Mouse (Mus musculus) embryonic facial prominence, embryonic 14.5 days (tissue): ENCODE data around the gene Mdfi. TPM values are rescaled to one million over a fixed set of nuclear protein-coding genes. Genes with fewer than 3 reads are reported as not detected.
A peak's percentile ranks its signal among the peaks of the same experiment; 100 is the strongest.

Experiments used
- ATAC-seq: fragments of 200-750 bp; cut with Nextera tagmentation; 2 replicates; pipeline ENCODE4 v1.8.0; 2017; ENCODE audit warnings: low read depth, moderate number of reproducible peaks, moderate TSS enrichment
- DNase-seq: peaks from one replicate; pipeline ENCODE4 v3.0.0-alpha.2; 2015; ENCODE audit warnings: low spot score
- H3K27ac ChIP-seq: fragments of 300-500 bp; sonication (generic); replicated peaks from 2 replicates; pipeline ENCODE4 v1.5.1; 2014; ENCODE audit warnings: low read depth, mild to moderate bottlenecking, low read length, moderate library complexity
- H3K27me3 ChIP-seq: fragments of 300-500 bp; sonication (generic); replicated peaks from 2 replicates; pipeline ENCODE4 v1.6.1; 2014; ENCODE audit warnings: low read length; ENCODE audit not compliant: control insufficient read depth, insufficient read depth
- H3K36me3 ChIP-seq: fragments of 300-500 bp; sonication (generic); 2 replicates; pipeline ENCODE4 v1.6.1; 2014; ENCODE audit warnings: low read length, mixed read lengths; ENCODE audit not compliant: control insufficient read depth, insufficient read depth
- H3K4me1 ChIP-seq: fragments of 300-500 bp; sonication (generic); 2 replicates; pipeline ENCODE4 v1.6.1; 2014; ENCODE audit warnings: antibody characterized with exemption, low read length; ENCODE audit not compliant: control insufficient read depth, insufficient read depth
- H3K4me2 ChIP-seq: fragments of 300-500 bp; sonication (generic); 2 replicates; pipeline ENCODE4 v1.6.1; 2014; ENCODE audit warnings: low read depth, mild to moderate bottlenecking, low read length, moderate library complexity, mixed read lengths
- H3K4me3 ChIP-seq: fragments of 300-500 bp; sonication (generic); 2 replicates; pipeline ENCODE4 v1.5.1; 2014; ENCODE audit warnings: low read depth, mild to moderate bottlenecking, low read length
- H3K9ac ChIP-seq: fragments of 300-500 bp; sonication (generic); 2 replicates; pipeline ENCODE4 v1.6.1; 2014; ENCODE audit warnings: low read depth, mild to moderate bottlenecking, low read length, moderate library complexity, mixed read lengths
- H3K9me3 ChIP-seq: fragments of 300-500 bp; sonication (generic); 2 replicates; pipeline ENCODE4 v1.6.1; 2016; ENCODE audit warnings: low read length; ENCODE audit not compliant: control insufficient read depth
- WGBS: fragments of 180-500 bp; shearing (Covaris S2); extraction: QIAGEN DNeasy Blood & Tissue Kit; methylation state at CpG from one replicate; pipeline ENCODE4 v1.1.7; 2014; 5-methylcytosine and 5-hydroxymethylcytosine counted together
- polyA plus RNA-seq: library from polyadenylated mRNA; unstranded; fragments of >200 nt; fragmentation: Nextera tagmentation; extraction: Ambion mirVana; gene quantifications from 2 replicates; pipeline ENCODE4 v1.2.1, GENCODE M21; 2014

Gene Mdfi
- polyA plus RNA-seq, 1 experiment from 2014 or later, result 54.5 TPM

GRCm38 (mm10) chr17:47872311-47873011 is 38.0 kb upstream of the Mdfi start:
- H3K27ac ChIP-seq, result no peak overlapping the region
- H3K4me3 ChIP-seq, result no peak overlapping the region

GRCm38 (mm10) chr17:47869874-47870273 is 35.4 kb upstream of the Mdfi start:
- no peak overlapping the region for H3K27ac ChIP-seq
- no peak overlapping the region for H3K4me2 ChIP-seq
- no peak overlapping the region for H3K4me3 ChIP-seq
- no peak for DNase-seq
- 92% methylated on average over 10 of the region's 10 CpGs for WGBS
- ATAC-seq, result no peak
- H3K4me1 ChIP-seq, result 0 out of 2 replicates have a peak, but pooled peaks cover 3% of the 10 kb centered on the region
- no peaks in the 10 kb centered on the region for H3K27me3 ChIP-seq
- H3K36me3 ChIP-seq, result peaks cover 58% of the 10 kb centered on the region
- H3K9ac ChIP-seq, result no peak overlapping the region
- no peaks in the 10 kb centered on the region for H3K9me3 ChIP-seq

More at GRCm38 (mm10) chr17:47872311-47873011, 38.0 kb upstream of the Mdfi start:
- no peak overlapping the region for H3K4me2 ChIP-seq
- WGBS, result 86% methylated on average over 31 of the region's 31 CpGs
- peaks cover 4% of the 10 kb centered on the region; the same call in 1 of the 2 replicates for H3K4me1 ChIP-seq
- no peak overlapping the region; the same call in 1 of the 2 replicates for H3K9ac ChIP-seq
- no peaks in the 10 kb centered on the region for H3K9me3 ChIP-seq
- DNase-seq, result no peak
- no peaks in the 10 kb centered on the region for H3K27me3 ChIP-seq
- ATAC-seq, result no peak
- H3K36me3 ChIP-seq, result peaks cover 74% of the 10 kb centered on the region

- Histone ChIP-seq H3K9ac (no peak overlapping the region), H3K4me3 (no peak overlapping the region), H3K27me3 (no peaks in the 10 kb centered on the region), H3K9me3 (no peaks in the 10 kb centered on the region), H3K27ac (no peak overlapping the region), H3K36me3 (peaks cover 31% of the 10 kb centered on the region), H3K4me2 (no peak overlapping the region), H3K4me1 (peaks cover 6% of the 10 kb centered on the region; the same call in 1 of the 2 replicates)
- DNase-seq, result no peak
- ATAC-seq, result no peak
- WGBS, result 73% methylated on average over 10 of the region's 10 CpGs
Observed at GRCm38 (mm10) chr17:47866037-47866436, 31.5 kb upstream of the Mdfi start.

DNA sequence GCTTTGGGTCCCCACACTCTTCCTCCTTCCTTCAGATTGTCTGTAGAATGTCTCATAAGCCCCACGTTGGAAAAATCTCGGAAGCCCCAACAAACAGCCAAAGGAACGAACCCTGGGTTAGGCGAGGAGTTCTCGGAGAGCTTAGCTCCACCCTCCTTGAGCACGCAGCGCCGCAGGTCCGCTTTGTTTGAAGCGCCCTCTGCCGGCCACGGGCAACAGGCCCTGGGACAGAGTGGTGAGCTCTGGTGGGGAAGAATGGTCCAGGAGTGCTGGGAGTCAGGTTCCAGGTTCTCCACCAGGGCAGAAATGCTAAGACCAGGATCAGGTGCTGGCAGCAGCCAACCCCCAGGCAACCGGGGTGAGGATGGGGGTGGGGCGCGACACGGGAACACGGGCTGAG is 30.0 kb upstream of the Mdfi start:
- H3K4me3 ChIP-seq, result no peak overlapping the region
- peaks cover 15% of the 10 kb centered on the region for H3K36me3 ChIP-seq
- 3% methylated on average over 15 of the region's 17 CpGs for WGBS
- no peaks in the 10 kb centered on the region for H3K9me3 ChIP-seq
- H3K9ac ChIP-seq, result no peak overlapping the region
- peak; percentile 90 for DNase-seq
- no peaks in the 10 kb centered on the region for H3K27me3 ChIP-seq
- peaks cover 12% of the 10 kb centered on the region for H3K4me1 ChIP-seq
- H3K27ac ChIP-seq, result no peak overlapping the region
- peak; percentile 87 for ATAC-seq
- peak overlapping the region; percentile 23 for H3K4me2 ChIP-seq

GRCm38 (mm10) chr17:47863437-47863836 is 28.9 kb upstream of the Mdfi start:
- DNase-seq (peak; percentile 45), ATAC-seq (peak; percentile 26)
- 6% methylated on average over 11 of the region's 11 CpGs for WGBS
- H3K36me3 ChIP-seq, result peaks cover 5% of the 10 kb centered on the region; the same call in 1 of the 2 replicates
- H3K27me3 ChIP-seq, result no peaks in the 10 kb centered on the region
- 0 out of 2 replicates have a peak overlapping the region, but pooled peaks have one; percentile 23 for H3K27ac ChIP-seq
- no peak overlapping the region for H3K4me2 ChIP-seq
- no peak overlapping the region for H3K9ac ChIP-seq
- peaks cover 12% of the 10 kb centered on the region for H3K4me1 ChIP-seq
- H3K9me3 ChIP-seq, result no peaks in the 10 kb centered on the region
- no peak overlapping the region for H3K4me3 ChIP-seq

- DNase-seq (no peak), ATAC-seq (no peak)
- Histone ChIP-seq H3K27ac (no peak overlapping the region), H3K4me2 (no peak overlapping the region), H3K27me3 (no peaks in the 10 kb centered on the region), H3K9ac (no peak overlapping the region), H3K36me3 (peaks cover 3% of the 10 kb centered on the region; the same call in 1 of the 2 replicates), H3K4me1 (peaks cover 12% of the 10 kb centered on the region), H3K4me3 (no peak overlapping the region), H3K9me3 (no peaks in the 10 kb centered on the region)
- 54% methylated on average over 3 of the region's 4 CpGs for WGBS
Observed at GRCm38 (mm10) chr17:47863023-47863422, 28.5 kb upstream of the Mdfi start.

GRCm38 (mm10) chr17:47855544-47855943 is 21.1 kb upstream of the Mdfi start:
- H3K27me3 ChIP-seq, result no peaks in the 10 kb centered on the region
- WGBS, result 81% methylated on average over 4 of the region's 4 CpGs
- H3K36me3 ChIP-seq, result no peaks in the 10 kb centered on the region
- no peak overlapping the region for H3K4me3 ChIP-seq
- H3K27ac ChIP-seq, result no peak overlapping the region
- peaks cover 6% of the 10 kb centered on the region; the same call in 1 of the 2 replicates for H3K9me3 ChIP-seq
- H3K4me1 ChIP-seq, result peaks cover 7% of the 10 kb centered on the region
- no peak overlapping the region for H3K4me2 ChIP-seq
- no peak overlapping the region for H3K9ac ChIP-seq
- no peak for DNase-seq
- no peak for ATAC-seq

DNA sequence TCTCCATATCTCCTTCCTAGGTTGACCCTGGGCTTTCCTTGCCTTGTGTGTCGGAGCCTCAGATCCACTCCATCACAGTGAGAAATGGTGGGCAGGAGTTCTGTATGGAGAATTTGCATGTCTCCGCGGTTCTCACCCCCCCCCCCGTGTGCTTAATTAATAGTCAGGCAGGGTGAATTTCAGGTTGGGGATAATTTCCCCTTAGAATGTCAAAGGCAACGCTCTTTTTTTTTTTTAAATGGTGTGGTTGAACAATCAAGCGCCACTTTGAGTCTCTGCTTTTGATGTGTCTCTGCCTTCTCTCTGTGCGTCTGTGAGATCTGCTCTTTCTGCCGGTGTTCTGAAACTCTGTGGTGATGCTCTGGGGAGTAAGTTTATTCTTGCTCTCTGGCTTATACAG is 20.4 kb upstream of the Mdfi start:
- WGBS, result 85% methylated on average over 8 of the region's 8 CpGs
- Histone ChIP-seq H3K4me3 (no peak overlapping the region), H3K9ac (no peak overlapping the region), H3K36me3 (no peaks in the 10 kb centered on the region), H3K27me3 (no peaks in the 10 kb centered on the region), H3K4me2 (no peak overlapping the region), H3K27ac (no peak overlapping the region), H3K9me3 (peaks cover 6% of the 10 kb centered on the region; the same call in 1 of the 2 replicates), H3K4me1 (peaks cover 4% of the 10 kb centered on the region; the same call in 1 of the 2 replicates)
- DNase-seq (no peak), ATAC-seq (no peak)

GRCm38 (mm10) chr17:47853760-47854159 is 19.3 kb upstream of the Mdfi start:
- 77% methylated on average over 4 of the region's 4 CpGs for WGBS
- H3K9ac ChIP-seq, result no peak overlapping the region
- no peaks in the 10 kb centered on the region for H3K27me3 ChIP-seq
- no peak overlapping the region for H3K27ac ChIP-seq
- H3K4me3 ChIP-seq, result no peak overlapping the region
- peaks cover 4% of the 10 kb centered on the region; the same call in 1 of the 2 replicates for H3K4me1 ChIP-seq
- no peak overlapping the region for H3K4me2 ChIP-seq
- no peaks in the 10 kb centered on the region for H3K36me3 ChIP-seq
- DNase-seq (no peak), ATAC-seq (no peak)
- peaks cover 6% of the 10 kb centered on the region; the same call in 1 of the 2 replicates for H3K9me3 ChIP-seq
